Mouse (Mus musculus): ENCODE data around the gene Gm49383.

The Gm49383 gene

DNA sequence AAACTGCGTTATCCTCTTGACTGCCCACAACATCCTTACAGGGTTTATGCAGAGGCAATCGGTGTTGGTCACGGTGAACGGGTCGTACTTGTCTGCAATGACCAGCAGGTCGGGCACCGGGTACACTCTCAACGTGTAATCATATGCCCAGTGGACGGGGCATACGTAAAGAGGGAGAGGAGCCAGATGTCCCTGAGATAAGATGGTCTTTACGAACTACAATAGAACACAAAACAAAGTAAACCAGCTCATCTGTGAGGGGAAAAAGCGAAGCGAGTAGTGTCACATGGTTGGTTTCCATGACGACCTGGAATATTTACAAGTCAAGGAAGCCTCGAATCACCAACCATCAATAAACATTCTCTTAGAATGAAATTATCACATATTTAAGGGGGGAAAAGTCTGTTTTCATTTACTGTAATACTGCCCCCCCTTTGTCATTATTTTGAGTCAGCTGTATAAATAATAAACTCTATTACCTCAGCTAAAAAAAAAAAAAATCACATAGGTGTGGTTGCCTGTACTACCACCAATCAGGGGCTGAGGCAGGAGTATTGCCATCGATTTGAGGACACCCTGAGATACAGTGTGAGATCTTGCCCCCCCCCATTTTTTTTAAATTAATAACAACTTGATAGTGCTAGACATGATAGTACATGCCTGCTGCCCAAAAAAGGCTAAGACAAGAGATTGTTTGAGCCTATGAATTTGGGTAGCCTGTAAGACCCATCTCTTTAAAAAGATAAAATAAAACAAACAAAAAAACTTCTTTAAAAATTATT lies 7.3 kb upstream of the Gm49383 start, which contains the start of gene Gm49384:
Gene Gm49384, minus strand, starts transcription at position 216 of the 782 bp plus-strand sequence.
- DNase-seq (ENCODE audit: low read depth, low spot score) = no peak

DNA sequence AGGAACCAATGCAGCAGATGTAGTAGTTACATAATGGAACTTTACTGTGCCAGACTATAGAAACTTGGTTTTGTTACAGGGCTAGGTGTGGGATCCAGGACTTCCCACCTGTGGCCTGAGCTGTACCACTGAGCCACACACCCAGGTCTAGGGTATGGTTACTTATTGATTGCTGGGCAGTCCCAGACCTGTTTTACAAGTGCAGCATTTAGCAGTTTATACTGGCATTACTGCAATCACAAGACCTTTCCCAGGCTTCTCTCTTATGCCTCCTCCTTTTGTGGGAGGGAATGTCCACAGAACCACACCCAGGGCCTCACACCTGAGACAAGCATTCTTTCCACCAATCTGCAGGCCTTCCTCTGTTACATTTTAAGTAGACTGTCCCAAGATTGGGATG lies 2.1 kb upstream of the Gm49383 start:
- no peak for DNase-seq (ENCODE audit: low read depth, low spot score)

DNA sequence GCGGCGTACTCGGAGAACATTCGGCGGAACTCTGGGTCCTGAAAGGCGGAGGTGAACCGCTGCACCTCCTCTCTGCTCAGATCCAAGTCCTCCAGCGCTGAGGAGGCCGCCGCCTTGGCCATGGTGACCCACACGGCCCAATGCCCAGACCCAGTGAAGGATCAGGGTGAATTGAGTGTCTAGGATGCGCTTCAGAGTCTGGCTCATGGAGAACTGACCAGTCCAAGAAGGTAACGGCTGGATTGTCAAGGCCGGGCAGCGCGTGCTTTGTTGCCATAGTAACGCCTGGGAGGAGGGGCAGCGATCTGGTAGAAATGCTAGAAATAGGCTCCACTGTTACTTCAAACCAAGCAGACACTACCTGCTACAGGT lies 1.2 kb upstream of the Gm49383 start, which contains the start of gene Dnaaf2:
Gene Dnaaf2, minus strand, starts transcription at position 266 of the 372 bp plus-strand sequence.
- DNase-seq (ENCODE audit: low read depth, low spot score) = peak; percentile 61

DNA sequence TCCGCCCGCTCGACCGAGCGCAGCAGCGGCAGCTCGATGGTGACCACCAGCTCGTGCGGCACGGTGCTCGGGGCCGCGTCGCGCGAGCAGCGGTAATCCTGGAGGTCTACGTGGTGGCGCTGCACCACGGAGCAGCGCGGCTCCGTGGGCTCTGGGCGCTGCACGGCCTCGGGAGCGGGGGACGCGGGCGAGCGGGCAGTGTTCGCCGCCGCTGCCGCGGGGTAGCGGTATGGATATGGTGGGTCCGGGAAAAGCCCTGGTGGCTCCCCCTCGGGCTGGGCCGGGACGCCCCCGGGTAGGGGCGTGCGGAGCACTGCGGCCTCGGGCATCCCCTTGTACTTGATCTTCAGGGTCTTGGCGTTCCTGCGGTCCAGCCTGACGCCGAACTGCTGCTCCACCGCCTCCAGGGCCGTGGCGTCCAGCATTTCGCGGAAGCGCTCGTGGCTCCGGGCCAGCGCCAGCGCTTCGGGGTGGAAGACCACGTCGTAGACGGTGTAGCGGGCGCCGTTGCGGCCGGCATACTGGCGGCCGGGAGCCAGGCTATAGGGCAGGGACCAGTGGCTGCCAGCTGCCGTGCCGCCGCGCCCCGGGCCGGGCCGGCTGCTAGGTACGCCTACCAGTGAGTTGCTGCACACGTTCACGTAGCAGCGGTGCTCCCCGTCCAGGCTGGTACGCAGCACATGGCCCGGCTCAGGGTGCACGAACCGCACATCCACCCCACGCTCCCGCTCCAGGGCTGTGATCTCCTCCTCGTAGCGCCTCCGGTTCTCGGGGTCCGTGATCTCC lies 667 bp upstream of the Gm49383 start:
- peak; percentile 34 for DNase-seq (ENCODE audit: low read depth, low spot score)

DNA sequence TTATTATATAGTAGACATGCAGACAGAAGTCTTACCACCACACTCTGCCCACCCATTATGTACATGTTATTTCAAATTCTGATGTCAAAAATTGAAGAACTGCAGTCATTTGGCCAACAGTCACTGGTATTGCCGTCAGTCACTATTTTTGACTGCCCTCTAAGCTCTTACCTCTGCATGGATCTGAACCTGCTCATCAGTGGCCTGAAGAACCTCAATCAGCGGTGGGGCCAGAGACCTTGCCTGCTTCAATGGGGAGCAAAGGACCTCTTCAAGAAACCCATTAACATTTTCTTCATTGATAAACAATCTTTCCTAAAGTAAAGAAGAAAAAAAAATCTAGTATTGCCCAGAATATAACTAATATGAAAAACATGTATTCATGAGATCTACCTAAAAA lies 4.3 kb downstream of the Gm49383 start:
- DNase-seq (ENCODE audit: low read depth, low spot score) = no peak

DNA sequence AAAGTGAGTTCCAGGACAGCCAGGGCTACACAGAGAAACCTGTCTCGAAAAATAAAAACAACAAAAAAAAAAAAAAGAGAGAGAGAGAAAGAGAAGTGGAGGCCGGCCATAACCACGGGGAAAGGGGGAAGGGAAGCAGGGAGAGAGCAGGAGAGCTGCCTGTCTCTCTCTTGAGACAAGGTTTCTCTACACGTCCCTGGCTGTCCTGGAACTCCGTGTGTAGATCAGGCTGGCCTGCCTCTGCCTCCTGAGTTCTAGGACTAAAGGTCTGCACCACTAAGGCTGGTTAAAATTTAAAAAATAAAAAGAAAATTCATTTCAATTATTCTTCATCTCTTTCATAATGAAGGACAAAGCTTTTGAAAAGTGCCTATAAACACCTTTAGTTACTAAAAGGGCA lies 5.5 kb downstream of the Gm49383 start:
- DNase-seq (ENCODE audit: low read depth, low spot score) = no peak

DNA sequence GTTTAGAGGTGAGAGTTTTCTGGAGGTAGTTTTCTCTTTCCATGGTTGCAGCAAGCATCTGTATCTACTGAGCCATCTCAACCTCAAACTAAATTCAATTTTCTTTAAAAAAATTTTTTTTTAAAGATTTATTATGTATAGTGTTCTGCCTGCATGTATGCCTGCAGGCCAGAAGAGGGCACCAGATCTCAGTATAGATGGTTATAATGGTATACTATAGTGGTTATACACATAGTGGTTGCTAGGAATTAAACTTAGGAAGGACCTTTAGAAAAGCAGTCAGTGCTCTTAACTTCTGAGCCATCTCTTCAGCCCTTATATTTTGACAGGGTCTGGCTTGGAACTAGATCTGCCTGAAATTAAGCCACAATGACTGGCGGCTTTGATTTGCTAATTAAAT lies 6.4 kb downstream of the Gm49383 start:
- DNase-seq (ENCODE audit: low read depth, low spot score) = no peak

DNA sequence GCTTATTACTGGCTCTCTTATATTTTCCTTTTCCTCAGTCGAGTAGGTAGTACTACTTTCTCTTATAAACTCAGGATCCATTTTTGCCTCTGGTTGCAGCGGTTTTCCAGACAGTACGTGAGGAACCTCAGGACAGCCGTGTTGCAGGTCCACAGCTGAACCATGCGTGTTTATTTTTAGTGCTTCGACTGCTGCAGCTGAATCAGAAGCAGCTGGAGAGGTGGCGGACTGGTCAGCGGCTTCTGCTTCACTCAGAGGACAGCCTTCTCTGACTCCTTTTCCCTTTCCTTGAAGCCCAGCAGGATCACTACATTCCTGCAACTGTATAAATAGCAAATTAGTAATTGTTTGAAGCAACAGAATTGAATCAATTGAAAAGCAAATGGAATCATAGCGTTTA lies 6.8 kb downstream of the Gm49383 start:
- DNase-seq (ENCODE audit: low read depth, low spot score) = no peak

DNA sequence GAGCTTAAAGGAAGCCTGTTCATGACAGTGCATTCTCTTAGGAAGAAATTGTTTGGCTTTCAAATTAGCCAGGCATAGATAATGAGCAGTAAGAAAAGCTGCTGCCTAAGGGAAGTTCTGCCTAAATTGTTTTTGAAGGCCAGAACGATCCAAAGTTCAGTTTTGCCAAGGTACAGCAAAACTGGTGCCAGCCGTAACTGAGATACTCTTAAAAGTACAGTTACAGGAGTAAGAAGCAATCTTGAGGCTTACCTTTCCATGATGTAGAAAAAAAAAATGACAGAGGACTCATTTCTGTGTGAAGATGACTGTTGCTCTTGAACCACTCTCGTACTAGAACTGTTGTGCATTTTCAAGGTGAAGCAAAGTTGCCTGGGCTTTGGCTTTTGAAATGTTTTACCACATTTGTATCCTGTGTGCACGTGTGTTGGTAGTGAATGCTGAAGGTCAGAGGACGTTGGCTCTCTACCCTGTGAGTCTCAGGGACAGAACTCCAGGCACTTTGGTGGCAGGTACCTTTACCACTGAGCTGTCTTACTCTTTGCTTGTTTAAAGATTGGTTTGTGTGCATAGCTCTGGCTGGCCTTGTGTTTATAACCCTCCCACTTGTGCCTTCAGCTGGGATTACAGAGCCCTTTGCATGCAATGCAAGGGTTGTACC lies 10.0 kb downstream of the Gm49383 start:
- DNase-seq (ENCODE audit: low read depth, low spot score) = no peak

DNA sequence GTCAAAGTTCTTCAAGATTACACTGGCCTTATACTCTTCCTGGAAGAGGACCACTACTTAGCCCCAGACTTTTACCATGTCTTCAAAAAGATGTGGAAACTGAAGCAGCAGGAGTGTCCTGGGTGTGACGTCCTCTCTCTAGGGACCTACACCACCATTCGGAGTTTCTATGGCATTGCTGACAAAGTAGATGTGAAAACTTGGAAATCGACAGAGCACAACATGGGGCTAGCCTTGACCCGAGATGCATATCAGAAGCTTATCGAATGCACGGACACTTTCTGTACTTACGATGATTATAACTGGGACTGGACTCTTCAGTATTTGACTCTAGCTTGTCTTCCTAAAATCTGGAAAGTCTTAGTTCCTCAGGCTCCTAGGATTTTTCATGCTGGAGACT lies 11.5 kb downstream of the Gm49383 start:
- DNase-seq (ENCODE audit: low read depth, low spot score) = no peak

DNA sequence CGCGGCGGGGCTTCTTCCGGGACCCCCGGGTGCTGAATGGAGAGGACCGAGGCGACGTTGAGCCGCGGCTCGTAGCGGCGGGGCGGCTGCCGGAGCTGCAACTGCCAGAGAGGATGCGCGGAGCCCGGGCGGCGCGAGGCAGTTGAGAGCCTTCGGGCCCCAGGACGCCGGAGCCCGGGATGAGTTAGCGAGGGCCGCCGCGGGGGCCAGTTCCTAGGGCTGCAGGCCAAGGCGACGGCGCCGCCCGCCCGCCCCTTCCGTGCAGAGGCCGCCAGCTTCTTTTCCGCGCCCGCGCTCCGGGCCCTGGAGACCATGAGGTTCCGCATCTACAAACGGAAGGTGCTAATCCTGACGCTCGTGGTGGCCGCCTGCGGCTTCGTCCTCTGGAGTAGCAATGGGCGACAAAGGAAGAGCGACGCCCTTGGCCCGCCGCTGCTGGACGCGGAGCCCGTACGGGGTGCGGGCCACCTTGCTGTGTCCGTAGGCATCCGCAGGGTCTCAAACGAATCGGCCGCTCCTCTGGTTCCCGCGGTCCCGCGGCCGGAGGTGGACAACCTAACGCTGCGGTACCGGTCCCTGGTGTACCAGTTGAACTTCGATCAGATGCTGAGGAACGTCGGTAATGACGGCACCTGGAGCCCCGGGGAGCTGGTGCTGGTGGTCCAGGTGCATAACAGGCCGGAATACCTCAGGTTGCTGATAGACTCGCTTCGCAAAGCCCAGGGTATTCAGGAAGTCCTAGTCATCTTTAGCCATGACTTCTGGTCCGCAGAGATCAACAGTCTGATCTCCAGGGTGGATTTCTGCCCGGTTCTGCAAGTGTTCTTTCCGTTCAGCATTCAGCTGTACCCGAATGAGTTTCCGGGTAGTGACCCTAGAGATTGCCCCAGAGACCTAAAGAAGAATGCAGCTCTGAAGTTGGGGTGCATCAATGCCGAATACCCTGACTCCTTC lies 12.3 kb downstream of the Gm49383 start:
- no peak for DNase-seq (ENCODE audit: low read depth, low spot score)

DNA sequence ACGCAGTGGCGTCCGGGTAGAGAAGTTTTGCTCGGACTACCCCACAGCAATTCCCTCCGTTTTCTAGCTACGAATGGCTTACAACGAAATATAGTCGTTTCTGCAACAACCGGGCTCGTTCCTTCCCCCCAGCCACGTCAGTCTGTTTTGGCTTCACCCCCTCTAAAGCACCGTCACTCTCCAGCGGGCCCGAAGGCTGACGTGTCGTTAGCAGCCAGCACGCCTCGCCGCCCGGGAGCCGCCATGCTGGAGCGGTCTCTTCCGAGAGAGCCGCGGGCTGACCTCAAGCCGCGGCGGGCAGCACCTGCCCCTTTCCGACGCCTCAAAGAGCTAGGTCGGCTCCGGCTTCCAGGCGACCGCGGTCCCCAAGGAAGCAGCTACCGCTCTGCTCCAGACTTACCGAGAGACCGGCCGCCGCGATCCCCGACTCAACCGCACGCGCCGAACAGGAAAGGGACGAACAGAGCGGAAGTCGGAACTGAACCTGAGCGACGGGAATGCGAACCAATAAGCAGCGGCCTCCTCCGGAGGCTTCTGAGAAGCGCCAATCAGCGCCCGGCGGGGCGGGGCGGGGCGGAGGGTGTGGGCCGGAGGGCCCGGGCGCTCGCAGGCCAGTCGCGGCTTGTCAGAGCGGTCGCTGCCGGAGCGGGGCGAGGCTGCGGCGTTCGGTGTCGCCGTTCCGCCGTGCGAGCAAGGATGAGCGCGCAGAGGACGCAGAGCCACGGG lies 13.2 kb downstream of the Gm49383 start, which contains the start of the genes Rpl36al and Mgat2:
Gene Rpl36al, minus strand, starts transcription at position 501 of the 726 bp plus-strand sequence.
Gene Mgat2, plus strand, starts transcription at position 575 of the 726 bp plus-strand sequence.
- DNase-seq (ENCODE audit: low read depth, low spot score) = peak; percentile 95

DNA sequence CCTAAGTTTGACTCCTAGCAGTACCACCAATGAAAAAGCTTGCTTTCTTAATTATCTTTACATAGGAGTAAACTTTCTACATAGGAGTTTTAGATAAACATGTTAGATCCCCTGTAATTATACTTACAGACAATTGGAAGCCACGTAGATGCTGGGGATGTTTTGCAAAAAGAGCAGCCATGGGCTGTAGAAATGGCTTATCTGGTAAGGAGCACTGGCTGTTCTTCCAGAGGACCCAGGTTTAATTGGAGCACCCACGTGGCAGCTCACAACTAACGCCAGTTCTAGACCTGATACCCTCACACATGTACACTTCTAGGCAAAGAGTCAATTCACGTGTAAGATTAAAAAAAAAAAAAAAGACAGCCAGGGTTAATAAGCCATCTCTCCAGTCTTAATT lies 15.1 kb downstream of the Gm49383 start:
- no peak for DNase-seq (ENCODE audit: low read depth, low spot score)

DNA sequence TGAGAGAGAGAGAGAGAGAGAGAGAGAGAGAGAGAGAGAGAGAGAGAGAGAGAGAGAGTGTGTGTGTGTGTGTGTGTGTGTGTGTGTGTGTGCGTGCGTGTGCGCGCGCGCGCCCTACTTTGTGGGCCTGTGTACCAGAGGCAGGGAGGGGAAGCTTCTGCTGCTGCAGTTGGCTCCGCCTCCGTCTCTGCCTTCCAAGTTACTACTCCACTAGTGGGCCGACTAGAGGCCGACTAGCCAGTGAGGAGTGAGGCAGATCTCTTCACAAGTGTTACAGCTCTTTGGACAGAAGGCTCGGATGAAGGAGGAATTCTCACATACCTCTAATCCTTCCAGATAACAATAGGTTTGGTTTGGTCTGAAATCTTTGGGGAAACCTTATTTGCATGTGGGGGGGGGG lies 17.5 kb downstream of the Gm49383 start:
- peak; percentile 79 for DNase-seq (ENCODE audit: low read depth, low spot score)

DNA sequence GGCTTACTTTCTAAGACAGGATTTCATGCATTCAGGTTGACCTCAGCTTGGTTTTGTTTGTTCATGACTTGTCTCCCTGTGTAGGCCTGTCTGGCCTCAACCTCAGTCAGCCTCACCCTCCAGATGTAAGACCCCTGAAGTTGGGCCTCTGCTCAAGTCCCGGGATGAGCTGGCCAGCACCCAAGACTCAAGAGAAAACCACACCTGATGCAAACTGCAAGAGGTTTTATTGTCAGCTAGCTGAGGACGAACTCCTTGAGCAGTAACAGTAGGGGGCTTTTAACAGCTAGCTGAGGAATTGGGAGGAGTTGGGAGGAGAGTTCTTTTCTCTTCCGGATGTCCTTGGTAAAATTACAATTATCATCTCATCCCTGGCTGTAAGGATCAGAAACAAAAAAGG lies 19.4 kb downstream of the Gm49383 start:
- DNase-seq (ENCODE audit: low read depth, low spot score) = peak; percentile 59

DNA sequence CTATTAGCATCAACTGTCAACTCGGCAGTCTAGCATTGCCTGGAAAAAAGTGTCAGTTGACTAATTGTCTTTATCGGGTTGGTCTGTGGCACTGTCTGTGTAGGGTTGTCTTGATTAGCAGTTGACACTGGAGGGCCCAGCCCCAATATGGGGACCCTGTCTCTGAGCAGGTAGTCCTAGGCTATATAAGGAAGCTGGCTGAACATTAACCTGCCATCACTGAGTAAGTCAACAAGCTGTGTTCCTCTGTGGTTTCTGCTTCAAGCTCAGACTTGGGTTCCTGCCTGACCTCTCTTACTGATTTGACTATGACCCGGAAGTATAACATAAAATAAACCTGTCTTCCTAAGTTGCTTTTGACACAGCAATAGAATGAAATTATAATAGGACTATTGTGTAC lies 20.9 kb downstream of the Gm49383 start:
- DNase-seq (ENCODE audit: low read depth, low spot score) = no peak

DNA sequence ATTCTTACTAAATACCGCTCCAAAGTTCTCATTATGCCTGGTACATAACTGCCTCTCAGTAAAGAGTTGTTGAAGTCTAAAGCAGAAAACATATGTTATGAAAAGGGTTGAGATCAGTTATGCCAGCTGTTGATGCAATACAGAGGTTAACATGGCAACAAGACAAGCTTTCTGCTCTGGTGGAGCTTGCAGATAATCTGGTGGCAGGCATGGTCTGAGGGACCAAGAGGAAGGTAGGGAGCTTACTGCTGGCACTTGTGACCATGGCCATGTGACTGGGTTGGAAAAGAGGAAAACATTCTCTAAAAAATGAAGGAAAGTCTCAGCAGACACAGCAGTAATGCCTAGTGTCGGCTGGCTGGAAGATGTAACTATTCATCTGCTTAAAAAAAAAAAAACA lies 25.6 kb downstream of the Gm49383 start:
- no peak for DNase-seq (ENCODE audit: low read depth, low spot score)

DNA sequence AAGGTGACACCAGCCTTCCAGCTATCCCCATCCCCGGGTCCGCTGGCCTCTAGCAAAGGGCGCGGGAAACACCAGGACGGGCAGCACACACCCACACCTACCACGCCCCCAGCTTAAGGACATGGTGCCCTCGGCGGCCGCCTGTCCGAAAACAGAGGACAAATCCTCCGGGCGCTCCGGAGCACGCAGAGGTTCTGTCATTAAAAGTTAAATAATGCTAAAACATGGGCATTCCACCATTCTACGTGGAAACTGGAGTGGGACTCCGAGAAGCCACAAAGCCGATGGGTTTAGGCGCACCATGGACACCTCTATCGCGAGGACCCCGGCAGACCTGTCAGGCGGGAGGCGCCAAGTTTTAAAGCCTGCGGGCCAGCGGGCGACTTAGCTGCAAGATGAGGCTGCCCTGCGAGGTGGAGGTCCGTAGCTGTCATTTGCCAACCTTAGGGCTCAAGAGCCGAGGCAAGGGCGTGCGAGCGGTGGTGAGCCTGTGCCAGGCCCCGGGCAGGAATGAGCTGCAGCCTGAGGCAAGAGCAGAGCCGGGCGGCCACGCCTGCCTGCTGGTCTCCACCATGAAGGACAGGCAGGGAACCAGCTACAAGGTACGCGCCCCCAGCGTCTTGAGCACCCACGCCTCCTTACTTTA lies 28.3 kb downstream of the Gm49383 start, which contains the start of gene Lrr1:
Gene Lrr1, plus strand, starts transcription at position 354 of the 646 bp plus-strand sequence.
- peak; percentile 75 for DNase-seq (ENCODE audit: low read depth, low spot score)

DNA sequence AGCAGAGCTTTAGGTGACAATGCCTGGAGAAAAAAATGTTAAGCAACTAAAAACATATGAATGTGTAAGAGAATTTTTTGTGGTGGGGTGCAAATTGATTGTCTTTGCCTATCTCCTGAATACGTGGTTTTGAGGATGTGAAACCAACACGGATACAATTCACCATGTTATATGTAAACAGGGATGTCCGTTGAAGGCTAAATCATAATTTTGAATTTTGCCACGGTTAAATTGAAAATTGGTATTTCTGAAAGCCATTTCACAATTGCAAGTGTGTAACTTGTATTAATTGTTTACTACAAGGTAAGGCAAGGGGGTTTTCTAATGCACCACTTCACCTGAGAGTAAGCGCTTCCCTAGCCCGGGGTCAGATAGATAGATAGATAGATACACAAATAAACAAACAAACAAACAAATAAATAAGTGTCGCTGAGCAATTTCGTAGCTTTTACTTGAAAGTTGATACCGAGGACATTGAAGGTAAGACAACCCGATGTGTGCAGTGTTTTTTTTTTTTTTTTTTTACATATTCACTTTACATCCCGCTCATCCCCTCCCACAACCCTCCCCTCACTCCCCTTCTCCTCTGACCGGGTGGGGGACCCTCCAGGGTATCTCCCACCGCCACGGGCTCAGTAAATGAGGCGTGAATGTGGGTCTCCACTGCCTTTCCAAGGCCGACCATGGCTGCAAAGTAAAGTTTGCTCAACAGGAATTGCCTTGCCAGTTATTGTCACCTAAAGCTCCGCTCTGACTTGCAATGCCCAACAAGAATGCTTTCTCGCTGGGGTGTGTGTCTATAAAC lies 29.0 kb downstream of the Gm49383 start:
- DNase-seq (ENCODE audit: low read depth, low spot score) = no peak

All from ES-CJ7 (cell line).